Mouse (Mus musculus) urinary bladder, postnatal 25 days (tissue): Measurements from ENCODE around the gene Zfp426.

Experiments
- DNase-seq: peaks from one replicate; pipeline ENCODE4 v3.0.0; 2022; ENCODE audit warnings: low spot score

Zfp426 gene

GRCm38 (mm10) chr9:20492527-20493233, at the start of gene Zfp426:
Gene Zfp426, minus strand, starts transcription at chr9:20492746.
- DNase-seq: peak; percentile 80

GRCm38 (mm10) chr9:20536598-20536997, 44.1 kb upstream of the Zfp426 start:
- no peak for DNase-seq

GRCm38 (mm10) chr9:20534326-20534926, 41.9 kb upstream of the Zfp426 start:
- no peak for DNase-seq

GRCm38 (mm10) chr9:20521306-20521957, 28.9 kb upstream of the Zfp426 start, which contains the start of gene Zfp266:
Gene Zfp266, minus strand, starts transcription at chr9:20521417.
- peak; percentile 90 for DNase-seq

- no peak for DNase-seq
Measured at GRCm38 (mm10) chr9:20520531-20521210, 28.1 kb upstream of the Zfp426 start.

GRCm38 (mm10) chr9:20519949-20520348, 27.4 kb upstream of the Zfp426 start:
- DNase-seq: no peak

GRCm38 (mm10) chr9:20518708-20519107, 26.2 kb upstream of the Zfp426 start:
- DNase-seq: no peak

- DNase-seq: no peak
Measured at GRCm38 (mm10) chr9:20517727-20518126, 25.2 kb upstream of the Zfp426 start.

GRCm38 (mm10) chr9:20514016-20514415, 21.5 kb upstream of the Zfp426 start:
- no peak for DNase-seq

- DNase-seq: no peak
Measured at GRCm38 (mm10) chr9:20512714-20513113, 20.2 kb upstream of the Zfp426 start.

GRCm38 (mm10) chr9:20511645-20512044, 19.1 kb upstream of the Zfp426 start:
- DNase-seq: no peak

GRCm38 (mm10) chr9:20510346-20510745, 17.8 kb upstream of the Zfp426 start:
- no peak for DNase-seq

- DNase-seq: no peak
Measured at GRCm38 (mm10) chr9:20509676-20510075, 17.1 kb upstream of the Zfp426 start.

- DNase-seq: no peak
Measured at GRCm38 (mm10) chr9:20504801-20505200, 12.3 kb upstream of the Zfp426 start.

- DNase-seq: no peak
Measured at GRCm38 (mm10) chr9:20493281-20493680, 735 bp upstream of the Zfp426 start.

GRCm38 (mm10) chr9:20491858-20492526, 554 bp downstream of the Zfp426 start:
- no peak for DNase-seq

- no peak for DNase-seq
Measured at GRCm38 (mm10) chr9:20489536-20489935, 3.0 kb downstream of the Zfp426 start.

GRCm38 (mm10) chr9:20479396-20479795, 13.2 kb downstream of the Zfp426 start:
- DNase-seq: no peak

- DNase-seq: no peak
Measured at GRCm38 (mm10) chr9:20476632-20477031, 15.9 kb downstream of the Zfp426 start.

GRCm38 (mm10) chr9:20466761-20467442, 25.6 kb downstream of the Zfp426 start:
- peak; percentile 52 for DNase-seq
